18 mouse cellular contexts compared by ENCODE assay signal in the genomic region with DNA sequence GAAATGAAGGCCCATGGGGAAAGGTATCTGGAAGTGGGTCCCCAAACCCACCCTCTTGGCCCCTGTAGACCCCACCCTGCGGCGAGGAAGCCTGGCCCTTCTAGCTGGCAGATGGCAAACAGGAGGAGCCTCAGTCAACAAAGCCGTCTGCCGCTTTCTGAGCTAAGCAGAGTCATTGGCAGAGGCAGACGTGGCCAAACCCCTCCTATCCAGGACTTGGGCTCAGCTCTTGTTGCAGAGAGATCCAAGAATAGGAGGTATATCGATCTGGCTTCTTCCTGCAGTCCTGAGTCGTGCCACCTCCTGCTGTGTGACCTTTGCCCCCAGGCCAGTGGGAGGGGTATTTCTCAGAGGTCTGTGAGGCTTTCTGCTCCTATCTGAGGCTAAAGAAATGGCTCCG. TPM values are rescaled to one million over a fixed set of nuclear protein-coding genes. Genes with fewer than 3 reads are reported as not detected.
DNase-seq lines count a peak whose midpoint lies in the region; TF ChIP-seq lines count a peak whose summit lies in the region.
"Had no signal": no experiment of that assay in that cellular context is flagged by ENCODE, and none has a peak within 500 bp of the region (broad histone marks: within the 10 kb centered on the region; RNA-seq: fewer than 3 reads in every experiment).

No protein-coding gene starts in this region.

- 13% methylated on average over 8 of the region's 8 CpGs for WGBS in lung, adult 2 months

- H3K4me1 ChIP-seq in lung, adult 2 months (ENCODE audit: control insufficient read depth, insufficient read depth, low read length) = peaks cover 5% of the 10 kb centered on the region; the same call in 1 of the 2 replicates

- no peak for TF ChIP-seq CTCF in layer of hippocampus, adult 2 months (conservative IDR thresholded peaks at IDR 0.05)
- TF ChIP-seq CTCF in lung, adult 2 months (IDR thresholded peaks at IDR 0.05; ENCODE audit: insufficient read depth, low read length) = no peak

- DNase-seq in cerebellum, adult 11-12 months = peak; percentile 61
- DNase-seq in cerebellum, adult 11 months = no peak
- peak in 1 of 2 experiments; percentile 51 for DNase-seq in layer of hippocampus, adult 2 months (ENCODE audit: low spot score in 2 of 2)
- no peak for DNase-seq in layer of hippocampus, adult 11-12 months (ENCODE audit: low spot score)
- peak; percentile 67 for DNase-seq in cerebellum, adult 9-11 months
- DNase-seq in mesoderm, embryonic 11.5 days (ENCODE audit: low read depth, low spot score) = peak; percentile 37
- DNase-seq in lung, adult 2 months = no peak
- DNase-seq in spleen, postnatal 36 days (ENCODE audit: low spot score in 2 of 2) = no peak
- DNase-seq: adrenal gland, adult 2 months; heart, adult 11 months; heart, postnatal 14 days; kidney, adult 9 months; lung, postnatal 4 days; right cerebral cortex, adult 18-20 months had no signal

- TF ChIP-seq POLR2A in lung, adult 2 months (IDR thresholded peaks at IDR 0.05; ENCODE audit: borderline replicate concordance, extremely low read depth, low read depth, low read length) = no peak

- H3K27ac ChIP-seq in layer of hippocampus, adult 2 months = peak overlapping the region; percentile 74
- H3K27ac ChIP-seq: limb, embryonic 15.5 days; stomach, embryonic 15.5 days had no signal

- H3K4me3 ChIP-seq in layer of hippocampus, adult 2 months = no peak overlapping the region
- no peak overlapping the region for H3K4me3 ChIP-seq in lung, adult 2 months (replicated peaks; ENCODE audit: extremely low read depth, low read depth, low read length)
- H3K4me3 ChIP-seq: limb, embryonic 15.5 days; stomach, embryonic 15.5 days had no signal

RNA-seq across cellular contexts. Expression of a gene that starts 2.0 kb away (rescaled TPM):
- total RNA-seq in layer of hippocampus, adult 2 months (2021) = 10 to 100 TPM; 15.5 to 16.6 TPM
- polyA plus RNA-seq in lung, adult 2 months (2012; rRNA removed) = not detected in 2 replicates
- total RNA-seq: G1E; heart, postnatal 14 days had no signal
- polyA plus RNA-seq: G1E; limb, embryonic 15.5 days had no signal

RNA-seq across cellular contexts. Expression of a gene that starts 21.9 kb away (rescaled TPM):
- total RNA-seq in layer of hippocampus, adult 2 months (2021) = 10 to 100 TPM; 44.7 to 49.4 TPM
- 2.4 and 2.7 TPM in 2 replicates for polyA plus RNA-seq in lung, adult 2 months (2012; rRNA removed)
- polyA plus RNA-seq: G1E had no signal

RNA-seq across cellular contexts. Expression of a gene that starts 28.7 kb away (rescaled TPM):
- 1 to 10 TPM in 1 of 2 experiments, not detected in 1; 1.2 TPM for total RNA-seq in layer of hippocampus, adult 2 months (2021)
- polyA plus RNA-seq in lung, adult 2 months (2012; rRNA removed) = not detected in 2 replicates
- total RNA-seq: adrenal gland, adult 2 months; G1E; heart, postnatal 14 days had no signal
- polyA plus RNA-seq: adrenal gland, adult 2 months; G1E; limb, embryonic 15.5 days; stomach, embryonic 15.5 days had no signal

RNA-seq across cellular contexts. Expression of a gene that starts 29.7 kb away (rescaled TPM):
- under 1 TPM; 0.29 to 0.38 TPM for total RNA-seq in layer of hippocampus, adult 2 months (2021)
- polyA plus RNA-seq in lung, adult 2 months (2012; rRNA removed) = not detected in 2 replicates
- total RNA-seq: adrenal gland, adult 2 months; heart, postnatal 14 days had no signal
- polyA plus RNA-seq: adrenal gland, adult 2 months; G1E; stomach, embryonic 15.5 days had no signal

RNA-seq across cellular contexts. Expression of a gene that starts 48.5 kb away (rescaled TPM):
- total RNA-seq in layer of hippocampus, adult 2 months (2021) = not detected
- polyA plus RNA-seq in lung, adult 2 months (2012; rRNA removed) = 0.13 TPM in 1 of 2 replicates, not detected in the other
- total RNA-seq: adrenal gland, adult 2 months; G1E; layer of hippocampus, postnatal 25 days had no signal
- polyA plus RNA-seq: adrenal gland, adult 2 months; G1E had no signal

Comparison
In these comparisons a context has a peak if more than half of its experiments do, and no peak if none do; other contexts are left out.
1. DNase-seq: peak in cerebellum, adult 11-12 months (single experiment), cerebellum, adult 9-11 months (single experiment) and mesoderm, embryonic 11.5 days (single experiment); none in cerebellum, adult 11 months (single experiment), layer of hippocampus, adult 11-12 months (single experiment), lung, adult 2 months (single experiment) and spleen, postnatal 36 days (0 of 2).